Mouse (Mus musculus) brain, embryonic 14.5 days (tissue): Measurements from ENCODE around the gene Supt6.

Source experiments
- CTCF ChIP-seq: fragments of 200-500 bp; IDR thresholded peaks from 2 replicates; pipeline ENCODE4 v1.5.1; 2012; ENCODE audit warnings: inconsistent platforms, mild to moderate bottlenecking, moderate library complexity, borderline replicate concordance; ENCODE audit not compliant: insufficient read depth, insufficient read length; ENCODE audit errors: extremely low read depth
- POLR2A ChIP-seq: fragments of 200-500 bp; IDR thresholded peaks from 2 replicates; pipeline ENCODE4 v1.6.1; 2012; ENCODE audit warnings: mild to moderate bottlenecking, inconsistent platforms, borderline replicate concordance; ENCODE audit not compliant: poor library complexity, insufficient read depth, insufficient read length, severe bottlenecking; ENCODE audit errors: extremely low read depth

GRCm38 (mm10) chr11:78262550-78262949, 16.8 kb upstream of the Supt6 start:
- TF ChIP-seq POLR2A (no peak), CTCF (peak; percentile 74)
